Mouse (Mus musculus): ENCODE measurements at regions not wholly inside any gene's neighbourhood (a gene's known extent, or its start where the extent isn't known, plus 50 kb on each side); places are given as distances from the start of the nearest gene placed in this dataset.

DNA sequence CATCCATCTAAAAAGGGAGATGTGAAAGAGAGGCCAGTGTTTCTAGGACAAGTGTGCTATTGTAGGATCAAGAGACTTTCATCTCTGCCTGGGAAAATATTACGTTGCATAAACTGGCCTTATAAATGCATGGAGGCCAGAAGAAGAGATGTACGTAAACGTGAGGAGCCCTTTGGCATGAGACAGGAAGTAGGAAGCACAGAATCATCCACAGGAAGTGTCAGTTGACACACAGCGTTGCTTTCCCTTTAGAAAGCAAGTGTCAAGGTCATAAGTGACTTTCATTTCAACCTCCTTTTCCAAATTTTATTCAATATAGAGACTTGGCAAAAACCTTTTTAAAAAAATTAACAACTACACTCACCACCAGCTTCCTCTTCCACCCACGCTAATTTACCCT, 175.2 kb downstream of the Klf7 start:
- no peaks in the 10 kb centered on the region for H3K4me1 ChIP-seq
- no peak for ATAC-seq
- H3K27me3 ChIP-seq = no peaks in the 10 kb centered on the region
- H3K4me2 ChIP-seq = no peak overlapping the region
- H3K4me3 ChIP-seq = no peak overlapping the region
- H3K9ac ChIP-seq = no peak overlapping the region
- 86% methylated on average over 5 of the region's 5 CpGs for WGBS
- no peaks in the 10 kb centered on the region for H3K9me3 ChIP-seq (replicated peaks)
- H3K27ac ChIP-seq = no peak overlapping the region
- H3K36me3 ChIP-seq (ENCODE audit: poor library complexity, severe bottlenecking) = no peaks in the 10 kb centered on the region

DNA sequence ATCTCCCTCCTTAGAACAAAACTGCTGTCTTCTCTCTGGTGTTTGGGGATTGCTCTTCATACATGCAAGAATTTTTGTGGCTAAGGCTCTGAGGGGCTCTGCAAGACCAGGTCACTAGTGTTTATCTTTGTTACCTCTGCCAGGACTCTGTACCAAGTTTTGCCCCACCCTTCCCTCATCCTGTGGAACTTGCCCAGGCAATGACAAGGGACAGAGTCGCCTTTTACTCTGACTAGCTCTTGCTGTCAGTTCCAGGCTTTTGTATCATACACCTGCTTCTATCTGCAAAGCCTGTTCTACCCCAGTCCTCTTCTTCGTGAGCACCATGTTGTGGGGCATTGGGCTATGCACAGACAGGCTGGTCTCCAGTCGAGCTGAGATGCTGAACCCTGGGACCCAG, 175.7 kb upstream of the 4933402D24Rik start:
- WGBS = 69% methylated on average over 3 of the region's 3 CpGs
- no peak for ATAC-seq

DNA sequence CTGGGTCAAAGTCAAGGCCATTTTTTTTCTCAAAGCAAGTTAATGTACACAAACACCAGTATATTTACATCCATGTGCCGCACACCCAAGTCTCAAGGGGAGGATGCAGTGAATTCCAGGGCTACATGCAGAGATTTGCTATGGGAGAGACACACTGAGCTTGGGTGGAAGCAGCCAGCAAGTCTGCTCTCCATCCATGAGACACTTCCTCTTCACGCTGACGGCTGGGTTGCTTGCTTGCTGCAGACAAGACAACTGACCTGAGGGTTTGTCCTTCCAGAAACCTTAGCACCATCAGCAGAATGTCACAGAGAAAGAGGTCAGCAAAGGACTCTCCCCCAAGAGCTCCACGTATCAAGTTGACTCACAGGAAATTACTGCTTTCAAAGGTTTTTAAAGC, 169.3 kb upstream of the 4933402D24Rik start:
- no peak overlapping the region for H3K4me3 ChIP-seq
- no peak overlapping the region for H3K9ac ChIP-seq
- no peaks in the 10 kb centered on the region for H3K27me3 ChIP-seq
- H3K27ac ChIP-seq = no peak overlapping the region
- H3K36me3 ChIP-seq (ENCODE audit: poor library complexity, severe bottlenecking) = no peaks in the 10 kb centered on the region
- no peak overlapping the region for H3K4me2 ChIP-seq
- no peaks in the 10 kb centered on the region for H3K9me3 ChIP-seq (replicated peaks)
- no peaks in the 10 kb centered on the region; the same call in 1 of the 2 replicates for H3K4me1 ChIP-seq
- 81% methylated on average over 4 of the region's 4 CpGs for WGBS
- ATAC-seq = no peak

More for the DNA sequence above, 175.7 kb upstream of the 4933402D24Rik start:
- Histone ChIP-seq H3K4me3 (no peak overlapping the region), H3K9me3 (replicated peaks) (no peaks in the 10 kb centered on the region), H3K36me3 (ENCODE audit: poor library complexity, severe bottlenecking) (no peaks in the 10 kb centered on the region), H3K4me1 (no peaks in the 10 kb centered on the region), H3K9ac (no peak overlapping the region), H3K27ac (no peak overlapping the region), H3K27me3 (no peaks in the 10 kb centered on the region), H3K4me2 (no peak overlapping the region)

DNA sequence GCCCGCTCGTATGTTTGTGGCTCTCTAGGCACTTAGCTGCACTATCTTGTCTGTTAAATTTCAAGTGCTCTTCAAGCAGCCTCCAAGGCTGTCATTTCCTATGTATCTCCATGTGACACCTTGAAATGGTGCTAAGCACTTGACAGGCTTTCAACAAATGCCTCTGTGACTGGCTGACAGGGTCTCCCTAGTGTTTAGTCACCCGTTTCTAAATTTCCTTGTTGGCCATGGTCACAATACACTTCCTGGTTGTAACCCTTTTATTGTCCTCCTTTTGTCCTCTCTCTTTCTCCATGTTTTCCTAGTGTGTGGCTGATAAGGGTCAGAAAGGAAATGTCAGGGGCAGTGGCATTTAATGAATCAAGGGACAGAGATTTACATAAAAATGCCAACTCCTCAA, 168.4 kb upstream of the 4933402D24Rik start:
- H3K4me1 ChIP-seq = no peaks in the 10 kb centered on the region; the same call in 1 of the 2 replicates
- H3K27me3 ChIP-seq = no peaks in the 10 kb centered on the region
- no peak overlapping the region for H3K4me3 ChIP-seq
- H3K4me2 ChIP-seq = no peak overlapping the region
- 62% methylated on average over 3 of the region's 3 CpGs for WGBS
- no peaks in the 10 kb centered on the region for H3K9me3 ChIP-seq (replicated peaks)
- ATAC-seq = no peak
- H3K36me3 ChIP-seq (ENCODE audit: poor library complexity, severe bottlenecking) = no peaks in the 10 kb centered on the region
- no peak overlapping the region for H3K9ac ChIP-seq
- no peak overlapping the region for H3K27ac ChIP-seq

- Histone ChIP-seq H3K27me3 (no peaks in the 10 kb centered on the region), H3K36me3 (ENCODE audit: poor library complexity, severe bottlenecking) (no peaks in the 10 kb centered on the region), H3K9me3 (replicated peaks) (no peaks in the 10 kb centered on the region), H3K4me1 (no peaks in the 10 kb centered on the region; the same call in 1 of the 2 replicates), H3K9ac (no peak overlapping the region), H3K27ac (no peak overlapping the region), H3K4me3 (no peak overlapping the region), H3K4me2 (no peak overlapping the region)
- 88% methylated on average over 8 of the region's 8 CpGs for WGBS
- no peak for ATAC-seq
Observed at GRCm38 (mm10) chr1:63934570-63935280, 165.7 kb upstream of the 4933402D24Rik start.

GRCm38 (mm10) chr1:63932484-63932883, 163.4 kb upstream of the 4933402D24Rik start:
- H3K4me2 ChIP-seq = no peak overlapping the region
- ATAC-seq = no peak
- H3K4me1 ChIP-seq = no peaks in the 10 kb centered on the region
- no peak overlapping the region for H3K27ac ChIP-seq
- H3K9me3 ChIP-seq (replicated peaks) = no peaks in the 10 kb centered on the region
- WGBS = 53% methylated on average over 9 of the region's 9 CpGs
- H3K9ac ChIP-seq = no peak overlapping the region
- no peak overlapping the region for H3K4me3 ChIP-seq
- no peaks in the 10 kb centered on the region for H3K36me3 ChIP-seq (ENCODE audit: poor library complexity, severe bottlenecking)
- no peaks in the 10 kb centered on the region for H3K27me3 ChIP-seq

- Histone ChIP-seq H3K9me3 (replicated peaks) (no peaks in the 10 kb centered on the region), H3K4me3 (no peak overlapping the region), H3K9ac (no peak overlapping the region), H3K36me3 (ENCODE audit: poor library complexity, severe bottlenecking) (no peaks in the 10 kb centered on the region), H3K4me2 (no peak overlapping the region), H3K4me1 (no peaks in the 10 kb centered on the region), H3K27ac (no peak overlapping the region), H3K27me3 (no peaks in the 10 kb centered on the region)
- ATAC-seq = no peak
- WGBS = 89% methylated on average over 4 of the region's 4 CpGs
Observed at GRCm38 (mm10) chr1:63929362-63930125, 160.5 kb upstream of the 4933402D24Rik start.

DNA sequence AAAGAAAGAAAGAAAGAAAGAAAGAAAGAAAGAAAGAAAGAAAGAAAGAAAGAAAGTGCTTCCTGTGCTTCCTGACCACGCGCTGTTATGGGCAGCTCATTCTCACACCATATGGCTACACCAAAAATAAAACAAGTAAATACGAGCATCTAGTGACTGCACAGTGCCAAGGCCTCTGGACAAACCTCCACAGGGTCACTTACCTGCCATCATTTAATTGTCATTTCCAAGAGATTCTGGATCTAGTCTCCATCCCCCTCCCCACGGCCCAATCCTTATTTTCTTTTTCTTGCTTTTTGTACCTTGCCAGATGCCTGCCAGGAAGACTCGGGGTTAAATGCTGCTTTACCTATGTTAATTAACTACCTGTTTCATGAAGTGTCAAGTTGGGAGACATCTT, 159.8 kb upstream of the 4933402D24Rik start:
- Histone ChIP-seq H3K4me2 (no peak overlapping the region), H3K9me3 (replicated peaks) (no peaks in the 10 kb centered on the region), H3K36me3 (ENCODE audit: poor library complexity, severe bottlenecking) (no peaks in the 10 kb centered on the region), H3K27me3 (no peaks in the 10 kb centered on the region), H3K27ac (no peak overlapping the region), H3K9ac (no peak overlapping the region), H3K4me3 (no peak overlapping the region), H3K4me1 (no peaks in the 10 kb centered on the region)
- no peak for ATAC-seq
- 83% methylated on average over 5 of the region's 5 CpGs for WGBS

- no peaks in the 10 kb centered on the region for H3K36me3 ChIP-seq (ENCODE audit: poor library complexity, severe bottlenecking)
- H3K27me3 ChIP-seq = no peaks in the 10 kb centered on the region
- H3K4me3 ChIP-seq = no peak overlapping the region
- no peak overlapping the region for H3K4me2 ChIP-seq
- no peaks in the 10 kb centered on the region for H3K4me1 ChIP-seq
- no peaks in the 10 kb centered on the region for H3K9me3 ChIP-seq (replicated peaks)
- no peak overlapping the region for H3K27ac ChIP-seq
- WGBS = 94% methylated on average over 3 of the region's 3 CpGs
- no peak for ATAC-seq
- no peak overlapping the region for H3K9ac ChIP-seq
Observed at GRCm38 (mm10) chr1:63928361-63928760, 159.3 kb upstream of the 4933402D24Rik start.

- H3K4me1 ChIP-seq = no peaks in the 10 kb centered on the region
- H3K27me3 ChIP-seq = no peaks in the 10 kb centered on the region
- H3K36me3 ChIP-seq (ENCODE audit: poor library complexity, severe bottlenecking) = no peaks in the 10 kb centered on the region
- no peak overlapping the region for H3K27ac ChIP-seq
- no peak overlapping the region for H3K4me3 ChIP-seq
- no peak for ATAC-seq
- H3K9ac ChIP-seq = no peak overlapping the region
- no peak overlapping the region for H3K4me2 ChIP-seq
- no peaks in the 10 kb centered on the region for H3K9me3 ChIP-seq (replicated peaks)
- WGBS = 65% methylated on average over 8 of the region's 8 CpGs
Observed at GRCm38 (mm10) chr1:63920181-63920933, 151.3 kb upstream of the 4933402D24Rik start.

DNA sequence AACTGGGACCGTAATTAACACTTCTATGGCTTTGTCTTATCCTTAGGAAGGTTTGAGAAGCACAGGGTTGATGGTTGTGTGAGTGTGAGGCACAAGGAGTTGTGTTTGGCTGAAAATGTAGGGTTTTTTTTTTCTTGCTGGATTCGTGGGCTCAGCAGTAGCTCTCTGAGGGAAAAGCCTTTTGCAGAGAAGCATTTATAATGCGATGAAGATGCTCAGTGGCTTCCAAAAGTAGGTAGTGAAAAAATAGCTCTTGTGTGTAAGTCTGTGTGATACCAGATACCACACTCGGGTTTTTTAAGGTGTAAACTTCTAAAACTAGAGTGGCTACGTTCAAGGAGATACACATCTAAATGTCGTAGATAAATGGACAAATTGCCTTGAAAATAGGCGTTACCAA, 149.1 kb upstream of the 4933402D24Rik start:
- 82% methylated on average over 7 of the region's 7 CpGs for WGBS
- Histone ChIP-seq H3K27ac (no peak overlapping the region), H3K9me3 (replicated peaks) (no peaks in the 10 kb centered on the region), H3K9ac (no peak overlapping the region), H3K4me2 (no peak overlapping the region), H3K4me1 (no peaks in the 10 kb centered on the region), H3K4me3 (no peak overlapping the region), H3K36me3 (ENCODE audit: poor library complexity, severe bottlenecking) (no peaks in the 10 kb centered on the region), H3K27me3 (no peaks in the 10 kb centered on the region)
- ATAC-seq = no peak
